Mouse (Mus musculus) urinary bladder, postnatal 10 days (tissue): Measurements from ENCODE around the gene Ndufb8.

ENCODE experiments used
- DNase-seq: peaks from one replicate; pipeline ENCODE4 v3.0.0; 2022; ENCODE audit warnings: low spot score

The Ndufb8 gene

DNA sequence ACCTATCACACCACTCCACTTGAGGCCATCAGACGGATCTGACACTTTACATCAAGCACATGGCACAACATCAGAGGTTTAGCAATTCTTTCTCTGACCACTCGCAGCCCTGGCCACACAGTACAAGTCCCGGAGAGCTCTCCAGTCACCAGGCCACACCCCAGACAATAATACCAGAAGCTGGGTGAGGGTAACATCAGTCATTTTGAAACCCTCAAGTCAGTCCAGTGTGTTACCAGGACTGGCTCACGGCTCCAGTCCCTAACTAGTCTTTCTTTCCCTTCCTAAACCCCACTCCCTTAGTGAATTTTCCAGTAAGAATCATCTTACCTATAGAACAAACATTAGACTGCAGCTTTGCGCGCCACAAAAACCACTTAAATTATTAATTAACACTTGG, 25.2 kb downstream of the Ndufb8 start:
- DNase-seq = no peak

DNA sequence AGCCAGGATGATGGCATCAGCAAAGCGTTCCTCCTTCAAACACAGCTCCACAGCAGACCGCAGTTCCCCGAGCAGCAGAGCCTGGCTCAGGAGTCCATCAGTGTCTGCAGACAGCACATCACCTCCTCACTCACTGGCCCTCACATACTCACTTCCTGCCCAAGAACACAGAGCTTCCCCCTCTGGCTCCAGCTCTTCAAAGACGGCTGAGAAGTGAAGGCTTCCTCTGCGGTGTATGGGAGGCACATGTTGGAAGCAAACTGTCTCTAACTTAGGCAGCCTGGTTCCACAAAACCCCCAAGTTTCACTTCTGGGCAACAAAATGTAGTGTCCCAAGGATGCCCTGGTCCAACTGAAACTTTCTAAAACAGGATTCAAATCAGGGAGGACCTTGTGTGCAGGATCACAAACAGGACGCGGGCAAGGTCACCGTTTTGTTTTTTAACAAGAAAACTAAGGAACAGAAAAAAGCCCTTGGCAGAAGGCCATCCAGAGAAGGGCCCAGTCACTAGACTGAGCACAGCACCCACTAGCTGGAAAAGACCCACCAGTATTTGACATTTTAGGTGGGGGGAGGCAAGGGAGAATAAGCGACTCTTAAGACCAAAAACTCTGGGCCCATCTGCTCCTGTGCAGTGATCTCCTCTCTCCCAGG, 29.6 kb downstream of the Ndufb8 start:
- no peak for DNase-seq

DNA sequence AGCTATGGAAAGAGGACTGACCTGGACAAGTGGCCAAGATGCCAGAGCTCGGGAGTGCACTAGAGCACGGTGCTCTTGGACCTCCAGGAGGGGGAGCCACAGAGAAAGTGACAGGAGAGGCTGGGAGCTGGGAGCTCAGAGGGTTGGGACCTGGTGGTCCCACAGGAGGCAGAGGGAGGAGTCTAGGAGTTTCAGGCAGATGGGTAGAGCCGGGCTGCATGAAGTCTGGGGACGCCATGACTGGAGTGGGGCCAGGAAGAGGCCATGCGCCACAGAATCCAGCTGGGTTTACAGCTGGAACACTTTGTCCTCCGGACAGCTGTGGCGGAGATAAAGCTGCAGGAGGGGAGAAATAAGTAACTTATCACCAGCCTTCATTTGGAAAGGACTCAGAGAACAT, 36.1 kb downstream of the Ndufb8 start:
- DNase-seq = no peak

DNA sequence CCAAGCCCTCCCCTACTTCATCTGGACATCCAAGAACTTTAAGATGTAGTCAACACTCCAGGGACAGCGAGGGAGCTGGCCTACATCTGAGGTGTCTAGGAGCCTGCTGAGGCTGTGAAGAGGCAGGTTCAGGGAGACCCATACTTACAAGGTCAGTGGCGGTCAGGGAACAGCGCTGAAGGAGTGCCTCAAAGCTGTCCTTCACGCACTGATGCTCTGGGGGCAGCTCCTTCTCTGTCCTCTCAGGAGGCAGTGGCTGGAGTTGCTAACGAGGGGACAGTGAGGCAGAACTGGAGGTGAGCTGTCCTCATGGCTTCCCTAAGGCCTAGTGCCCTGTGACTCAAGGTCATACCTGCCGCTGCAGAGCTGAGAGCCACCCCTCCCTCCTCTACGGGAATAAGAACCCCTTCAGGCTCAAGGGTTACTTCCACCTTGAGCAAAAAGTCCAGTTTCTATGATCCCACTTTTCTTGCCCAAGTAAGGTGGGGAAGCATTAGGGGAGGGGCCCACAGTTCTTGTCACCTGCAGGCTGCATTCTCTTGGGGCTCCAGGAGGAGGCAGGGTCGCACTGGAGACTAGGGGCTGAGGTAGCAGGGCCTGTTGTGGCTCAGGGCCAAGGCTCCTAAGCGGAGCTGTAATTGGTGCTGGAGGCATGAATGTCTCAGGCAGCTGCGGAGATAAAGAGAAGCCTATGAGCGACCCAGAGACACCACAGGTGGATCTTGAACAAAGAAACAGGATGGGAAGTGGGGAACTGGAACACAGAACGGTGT, 37.1 kb downstream of the Ndufb8 start:
- DNase-seq = no peak

DNA sequence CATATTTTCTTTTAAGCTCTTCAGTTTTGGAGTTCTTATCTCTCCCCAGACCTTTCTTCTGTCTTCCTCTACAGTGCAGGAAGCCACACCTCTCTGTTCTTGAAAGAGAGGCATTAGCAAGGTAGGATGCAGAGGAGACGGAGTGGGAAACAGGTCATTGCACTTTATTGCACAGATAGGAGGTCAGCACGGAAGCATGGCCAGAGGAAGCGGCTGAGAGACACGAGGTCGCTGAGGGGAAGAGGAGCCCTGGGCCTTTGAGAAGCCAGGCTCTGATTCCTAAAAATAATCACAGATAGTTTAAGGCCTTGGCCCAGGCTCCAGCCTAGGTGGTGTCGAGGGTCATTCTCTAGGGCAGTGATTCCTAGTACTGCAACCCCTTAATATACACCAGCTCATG, 39.5 kb downstream of the Ndufb8 start:
- DNase-seq = no peak

DNA sequence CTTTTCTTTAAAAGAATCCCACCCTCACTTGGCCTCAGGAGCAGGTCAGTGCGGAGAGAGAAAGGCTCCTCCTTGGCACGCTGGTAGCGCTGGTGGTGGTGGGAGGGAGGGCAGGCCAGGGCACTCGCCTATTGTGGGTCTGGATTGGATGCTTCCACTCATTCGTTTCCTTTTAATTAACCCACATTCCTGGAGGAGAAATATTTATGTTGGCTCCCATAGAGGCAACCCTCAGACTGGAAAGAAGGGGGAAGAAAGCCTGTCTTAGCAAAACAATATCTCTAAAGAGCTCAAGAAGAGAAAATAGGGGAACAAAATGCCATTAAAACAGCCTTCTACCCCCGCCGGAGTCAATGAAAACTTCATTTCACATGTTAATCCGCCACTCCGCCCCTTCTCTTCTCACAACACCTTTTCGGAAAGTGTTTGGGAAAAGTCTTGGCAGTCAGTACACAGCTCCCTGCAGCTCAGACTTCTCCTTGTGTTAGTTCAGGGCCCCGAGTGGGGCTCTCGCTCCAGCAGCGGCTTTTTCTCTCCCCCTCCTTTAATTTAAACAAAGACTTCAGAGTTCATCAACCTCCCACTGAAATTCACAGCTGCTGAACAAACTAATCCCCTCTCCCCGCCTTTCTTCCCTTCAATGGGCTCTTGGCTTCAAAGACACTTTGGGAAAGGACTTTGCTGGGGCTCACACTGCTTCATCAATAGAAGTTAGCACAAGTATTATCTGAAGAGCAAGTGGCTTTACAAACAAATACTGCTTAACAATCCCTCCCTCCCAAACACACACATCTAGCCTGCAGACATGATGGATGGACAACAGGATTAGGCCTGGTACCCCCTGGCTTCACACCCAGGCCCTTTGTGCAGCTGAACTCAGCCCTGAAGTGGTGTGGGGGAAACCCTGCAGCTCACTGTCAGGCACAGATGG, 40.5 kb downstream of the Ndufb8 start:
- DNase-seq = no peak

DNA sequence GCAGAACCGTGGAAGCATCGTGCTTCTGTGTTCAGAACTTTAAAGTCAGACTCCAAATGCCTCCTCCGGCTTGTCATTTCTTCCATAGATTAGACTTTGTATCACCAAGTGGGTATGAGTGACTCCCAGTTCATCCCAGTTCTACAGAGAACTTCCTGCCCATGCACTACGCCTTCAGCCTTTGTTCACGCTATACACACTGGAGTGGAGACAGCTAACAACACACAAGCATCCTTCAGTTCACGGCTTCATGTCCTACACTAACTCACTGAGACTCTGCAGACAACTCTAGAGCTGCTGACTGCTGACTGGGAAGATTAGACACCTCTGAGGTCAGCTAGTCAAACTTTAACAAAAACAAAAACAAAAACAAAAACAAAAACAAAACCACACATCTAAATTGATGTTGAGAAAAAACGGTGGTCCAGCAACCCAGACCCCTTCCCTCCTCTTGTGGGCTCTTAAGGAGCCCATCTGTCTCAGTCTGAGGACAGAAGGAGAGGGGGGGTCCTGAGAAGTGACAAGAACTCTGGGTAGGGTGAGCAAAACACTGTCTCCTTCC, 41.2 kb downstream of the Ndufb8 start:
- DNase-seq = no peak

DNA sequence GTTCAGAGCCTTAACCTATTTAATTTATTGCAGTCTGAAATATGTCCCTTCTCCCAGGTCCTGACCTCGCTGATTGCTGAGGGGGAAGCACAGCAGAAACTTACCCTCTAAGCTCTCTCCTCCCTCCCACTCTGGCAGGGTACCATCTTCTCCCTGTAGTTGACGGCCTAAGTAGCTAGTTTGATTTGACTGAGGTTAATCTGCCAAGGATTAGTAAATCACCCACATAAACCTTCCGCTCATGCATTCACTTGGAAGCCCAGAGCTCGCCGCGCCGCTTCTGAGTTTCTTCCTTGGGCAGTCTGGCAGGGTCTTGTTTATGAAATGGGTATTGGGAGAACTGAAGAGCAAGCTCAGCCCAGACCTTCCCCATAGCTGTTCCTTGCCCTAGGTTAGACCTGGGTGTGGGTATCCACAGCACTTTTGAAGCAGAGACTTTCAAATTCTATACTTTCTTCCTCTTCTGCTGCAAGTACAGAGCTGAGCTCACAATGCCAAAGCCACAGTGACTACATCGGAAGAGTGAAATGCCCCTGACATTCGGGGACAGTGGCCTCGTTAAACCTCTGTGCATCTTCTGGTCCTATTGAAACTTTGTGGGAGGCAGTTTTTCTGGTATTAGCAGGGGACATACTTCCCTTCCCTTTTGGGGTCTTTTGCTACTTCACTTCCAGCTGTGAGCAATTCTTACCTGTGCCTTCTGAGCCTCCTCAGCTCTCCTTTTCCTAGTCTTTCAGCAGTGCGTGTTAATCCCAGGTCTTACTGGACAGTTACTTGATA, 42.0 kb downstream of the Ndufb8 start:
- DNase-seq = no peak

DNA sequence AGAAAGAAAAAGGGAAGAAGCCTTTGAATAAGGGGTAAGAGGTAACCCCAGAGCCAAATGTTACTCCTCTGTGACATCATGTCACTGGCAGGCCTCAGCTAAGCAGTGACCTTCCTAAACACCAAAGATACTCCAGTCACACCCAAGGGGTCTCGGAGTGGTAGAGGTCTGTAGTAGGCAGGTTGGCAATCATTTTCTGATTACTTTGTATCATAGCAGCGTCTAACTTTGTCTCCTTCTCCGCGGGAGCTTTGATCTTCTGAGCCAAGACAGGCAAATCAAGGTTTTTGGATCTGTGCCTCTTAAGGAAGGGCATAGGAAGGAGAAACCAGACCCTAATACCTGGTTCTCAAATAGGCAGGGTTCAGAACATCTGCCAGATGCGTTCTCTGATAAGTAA, 42.6 kb downstream of the Ndufb8 start:
- DNase-seq = no peak

DNA sequence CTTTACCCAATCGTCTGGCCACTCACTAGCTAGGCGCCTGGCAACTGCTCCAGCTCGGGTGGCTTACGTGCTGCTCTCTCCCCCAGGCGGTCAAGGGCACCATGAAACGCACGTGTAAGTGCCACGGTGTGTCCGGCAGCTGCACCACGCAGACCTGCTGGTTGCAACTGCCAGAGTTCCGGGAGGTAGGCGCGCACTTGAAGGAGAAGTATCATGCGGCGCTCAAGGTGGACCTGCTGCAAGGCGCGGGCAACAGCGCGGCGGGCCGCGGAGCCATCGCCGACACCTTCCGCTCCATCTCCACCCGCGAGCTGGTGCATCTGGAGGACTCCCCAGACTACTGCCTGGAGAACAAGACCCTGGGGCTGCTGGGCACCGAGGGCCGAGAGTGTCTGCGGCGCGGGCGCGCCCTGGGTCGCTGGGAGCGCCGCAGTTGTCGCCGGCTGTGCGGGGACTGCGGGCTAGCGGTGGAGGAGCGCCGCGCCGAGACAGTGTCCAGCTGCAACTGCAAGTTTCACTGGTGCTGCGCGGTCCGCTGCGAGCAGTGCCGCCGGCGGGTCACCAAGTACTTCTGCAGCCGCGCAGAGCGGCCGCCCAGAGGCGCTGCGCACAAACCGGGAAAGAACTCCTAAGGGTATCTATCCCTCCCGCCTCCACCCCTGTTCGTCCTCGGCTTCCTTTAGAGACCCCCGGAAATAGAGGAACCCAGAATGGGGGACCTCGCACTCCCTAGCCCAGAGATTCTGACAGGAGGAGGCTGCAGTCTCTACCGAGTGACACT, 43.6 kb downstream of the Ndufb8 start:
- DNase-seq = no peak

DNA sequence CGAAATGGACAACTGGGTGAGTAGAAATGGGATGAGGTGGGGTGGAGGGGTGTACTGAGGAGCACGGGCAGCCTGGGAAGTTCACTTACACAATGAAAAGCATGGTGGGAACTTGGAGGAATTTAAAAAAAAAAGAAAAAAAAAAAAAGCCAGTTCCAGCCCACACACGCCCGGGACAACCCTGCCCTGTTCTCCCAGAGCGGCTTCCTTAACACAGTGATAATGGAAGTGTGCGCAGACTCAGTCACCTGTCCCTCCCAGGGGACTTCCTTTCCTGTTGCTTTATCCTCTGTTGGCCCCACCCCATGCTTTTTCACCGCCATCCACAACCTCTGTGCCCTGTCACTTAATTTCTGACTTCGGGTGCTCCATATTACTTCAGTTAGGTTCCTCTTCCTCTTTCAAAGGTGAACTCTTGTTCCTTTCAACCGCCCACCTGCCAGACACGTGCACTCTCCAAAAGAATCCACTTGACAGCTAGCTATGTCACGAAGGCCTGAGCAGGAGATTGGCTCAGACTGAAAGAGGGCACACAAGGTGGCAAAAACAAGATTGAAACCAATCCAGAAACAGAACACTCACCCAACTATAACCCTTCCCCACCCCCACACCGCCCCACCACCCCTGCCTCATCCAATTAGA, 44.6 kb downstream of the Ndufb8 start:
- no peak for DNase-seq

DNA sequence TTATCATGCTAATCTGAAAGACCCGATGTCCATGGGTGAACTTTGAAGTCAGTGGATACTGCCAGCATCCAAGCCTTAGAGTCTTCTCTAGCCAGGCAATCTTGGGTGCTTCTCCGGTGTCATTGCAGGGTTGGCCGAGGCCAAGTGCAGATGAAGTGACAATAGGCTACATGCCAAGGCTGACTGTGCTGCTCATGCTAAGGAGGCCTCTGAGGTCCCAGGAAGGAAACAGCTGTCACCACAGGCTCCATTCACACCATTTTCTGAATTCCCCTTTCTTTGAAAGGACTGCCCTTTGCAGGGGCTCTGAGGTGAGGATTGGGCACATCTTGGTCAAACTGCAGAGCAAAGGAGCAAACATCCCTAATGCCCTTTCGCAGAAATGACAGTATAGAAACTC, 52.5 kb downstream of the Ndufb8 start:
- no peak for DNase-seq

DNA sequence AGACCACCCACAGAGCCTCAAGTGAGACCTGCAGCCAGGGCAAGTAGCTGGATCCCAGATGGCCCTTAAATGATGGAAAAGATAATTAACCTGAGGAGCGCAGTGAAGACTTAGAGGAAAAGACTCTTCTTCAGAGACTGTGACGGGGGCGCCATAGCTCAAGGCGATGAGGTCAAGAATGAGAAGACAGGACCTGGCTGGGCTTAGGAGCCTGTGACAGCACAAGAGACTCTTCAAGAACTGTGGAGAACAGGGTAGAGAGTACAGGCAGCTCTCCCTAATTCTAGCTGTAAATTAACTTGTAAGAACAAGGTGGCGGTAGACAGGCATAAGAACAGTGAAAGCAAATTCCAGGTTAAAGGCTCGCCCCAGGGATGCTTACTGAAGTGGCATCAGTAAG, 53.3 kb downstream of the Ndufb8 start:
- DNase-seq = no peak

DNA sequence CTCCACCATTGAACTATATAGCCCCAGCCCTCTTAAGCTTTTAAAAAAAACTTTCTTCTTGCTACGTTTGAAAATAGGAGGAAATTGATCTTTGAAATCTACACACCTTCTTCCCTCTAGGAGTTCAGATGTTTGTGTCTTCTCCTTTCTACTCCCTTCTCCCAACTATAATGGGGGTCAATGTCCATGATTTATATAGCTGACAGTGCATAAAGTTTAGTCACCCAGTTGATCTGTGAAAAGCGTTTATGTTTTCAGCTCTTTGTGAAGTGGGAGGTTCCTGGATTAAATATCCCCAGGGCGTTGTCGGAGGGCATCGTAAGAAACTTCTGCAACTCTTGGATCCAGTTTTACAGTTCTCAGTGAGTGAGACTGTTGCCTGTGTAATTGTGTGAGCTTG, 55.0 kb downstream of the Ndufb8 start:
- no peak for DNase-seq

DNA sequence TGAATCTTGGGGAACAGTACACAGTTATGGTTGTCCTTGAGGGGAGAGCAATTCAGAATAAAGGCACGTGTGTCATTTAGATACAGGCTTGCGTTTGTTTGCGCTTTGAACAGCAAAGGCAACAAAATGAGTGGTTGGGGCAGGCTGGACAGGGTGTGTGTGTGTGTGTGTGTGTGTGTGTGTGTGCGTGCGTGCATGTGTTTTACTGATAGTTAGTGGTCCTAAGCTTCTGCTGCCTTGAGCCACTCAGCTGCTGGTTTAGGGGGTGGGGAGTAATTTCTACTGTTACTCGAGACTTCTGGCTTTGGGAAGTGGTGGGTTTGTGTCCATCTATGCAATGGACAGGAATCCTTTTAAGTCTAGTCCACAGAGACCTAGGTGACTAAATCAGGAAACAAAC, 56.3 kb downstream of the Ndufb8 start:
- no peak for DNase-seq
